Mouse (Mus musculus): ENCODE results near the gene Hist1h1b. TPM values are rescaled to one million over a fixed set of nuclear protein-coding genes. Genes with fewer than 3 reads are reported as not detected.
"Not testable (repeated sequence)": the region's sequence is repeated elsewhere in the genome, so short reads cannot be mapped to it uniquely, and the experiment has no call there.

Gene Hist1h1b
- 1 to 10 TPM; 3.8 to 6.5 (median 5.9) TPM for total RNA-seq (2022)

DNA sequence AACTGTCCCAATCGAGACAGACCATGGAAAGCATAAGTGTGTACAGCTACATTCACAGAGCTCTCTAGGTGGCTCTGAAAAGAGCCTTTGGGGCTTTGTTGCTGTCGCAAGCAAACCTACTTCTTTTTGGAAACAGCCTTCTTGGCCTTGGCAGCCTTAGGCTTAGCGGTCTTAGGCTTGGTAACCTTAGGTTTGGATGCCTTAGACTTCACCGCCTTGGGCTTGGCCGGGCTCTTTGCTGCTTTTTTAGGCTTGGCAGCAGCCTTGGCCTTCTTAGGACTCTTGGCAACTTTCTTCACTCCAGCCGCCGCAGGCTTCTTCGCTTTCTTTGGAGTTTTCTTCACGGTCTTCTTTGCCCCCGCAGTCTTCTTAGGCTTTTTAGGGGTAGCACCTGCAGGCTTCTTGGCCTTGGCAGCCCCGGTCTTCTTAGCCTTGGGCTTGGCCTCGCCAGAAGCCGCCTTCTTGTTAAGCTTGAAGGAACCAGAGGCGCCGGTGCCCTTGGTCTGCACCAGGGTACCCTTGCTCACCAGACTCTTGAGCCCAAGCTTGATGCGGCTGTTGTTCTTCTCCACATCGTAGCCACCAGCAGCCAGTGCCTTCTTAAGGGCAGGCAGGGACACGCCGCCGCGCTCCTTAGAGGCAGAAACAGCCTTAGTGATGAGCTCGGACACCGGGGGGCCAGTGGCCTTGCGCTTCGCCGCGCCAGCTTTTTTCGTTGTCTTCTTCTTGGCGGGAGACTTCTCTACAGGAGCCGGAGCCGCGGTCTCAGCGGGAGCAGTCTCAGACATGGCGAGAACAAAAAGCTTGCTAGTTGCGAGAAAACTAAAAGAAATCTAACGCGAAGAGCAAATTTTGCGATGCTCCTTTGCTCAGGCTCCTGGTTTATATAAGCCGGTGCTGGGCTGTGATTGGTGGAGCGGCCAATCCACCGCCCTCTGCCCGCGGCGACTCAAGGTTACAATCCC, at the start of gene Hist1h1b:
Gene Hist1h1b, minus strand, starts transcription at position 859 of the 965 bp plus-strand sequence.
- peak; percentile 26 to 42 for DNase-seq (ENCODE audit: low spot score in 2 of 2)

DNA sequence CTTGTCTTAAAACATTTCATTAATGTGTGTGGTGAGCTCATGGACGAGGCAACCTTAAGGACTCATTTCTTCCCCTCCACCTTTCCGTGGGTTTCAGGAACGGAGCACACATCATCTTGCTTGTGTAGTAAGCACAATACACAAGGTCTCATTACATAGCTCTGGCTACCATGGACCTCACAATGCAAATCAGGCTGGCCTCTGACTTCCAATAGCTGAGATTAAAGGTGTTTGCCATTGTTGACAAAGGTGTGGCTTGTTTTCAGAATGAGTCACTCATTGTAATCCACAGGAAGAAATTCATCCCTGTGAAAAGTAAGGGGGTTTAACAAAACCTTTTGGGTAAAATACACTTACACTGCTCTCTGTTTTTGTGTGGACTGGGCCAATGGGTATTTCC, 48.1 kb upstream of the Hist1h1b start:
- DNase-seq (ENCODE audit: low spot score in 2 of 2): no peak

DNA sequence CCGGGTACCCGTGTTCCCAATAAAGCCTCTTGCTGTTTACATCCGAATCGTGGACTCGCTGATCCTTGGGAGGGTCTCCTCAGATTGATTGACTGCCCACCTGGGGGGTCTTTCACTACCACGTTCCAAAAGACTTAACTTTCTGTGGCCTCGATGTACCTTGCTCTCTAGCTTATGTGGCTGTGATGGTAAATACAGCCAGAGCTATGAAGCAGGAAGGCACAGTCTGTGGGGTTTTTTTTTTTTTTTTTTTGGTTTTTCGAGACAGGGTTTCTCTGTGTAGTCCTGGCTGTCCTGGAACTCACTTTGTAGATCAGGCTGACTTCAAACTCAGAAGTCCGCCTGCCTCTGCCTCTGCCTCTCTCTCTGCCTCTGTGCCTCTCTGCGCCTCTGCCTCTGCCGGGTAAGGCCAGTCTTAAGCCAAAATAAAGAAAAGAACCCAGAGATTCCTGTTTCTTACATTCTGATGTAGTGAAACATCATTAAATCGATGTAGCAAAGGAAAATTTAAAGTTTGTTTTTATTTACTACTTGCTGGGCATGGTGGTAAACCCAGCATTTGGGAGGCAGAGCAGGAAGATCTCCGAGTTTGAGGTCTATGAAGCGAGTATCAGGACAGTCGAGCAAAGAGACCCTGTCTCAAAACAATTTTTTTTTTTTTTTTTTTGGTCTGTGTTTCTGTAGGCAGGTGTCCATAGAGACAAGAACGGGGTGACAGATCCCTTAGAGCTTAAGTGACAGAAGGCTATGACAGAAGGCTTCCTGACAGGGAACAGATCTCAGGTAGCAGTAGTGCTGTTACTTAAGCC, 39.9 kb upstream of the Hist1h1b start:
- DNase-seq (ENCODE audit: low spot score in 2 of 2): not testable (repeated sequence)

DNA sequence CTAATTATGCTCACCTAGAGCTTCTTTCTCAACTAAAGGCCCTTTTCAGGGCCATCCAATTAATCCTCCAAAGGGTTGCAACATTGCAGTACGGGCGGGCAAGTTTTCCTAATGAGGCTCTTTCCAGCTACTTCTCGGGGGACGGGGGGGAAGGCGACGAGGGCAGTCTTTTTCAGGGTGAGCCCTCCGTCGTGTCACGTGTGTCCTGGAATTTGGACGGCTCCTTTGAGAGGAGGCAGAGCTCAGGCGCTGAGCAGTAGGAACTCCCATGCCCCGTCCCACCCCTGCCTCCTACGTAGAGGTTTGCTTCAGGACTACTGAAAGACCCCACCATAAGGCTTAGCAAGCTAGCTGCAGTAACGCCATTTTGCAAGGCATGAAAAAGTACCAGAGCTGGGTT, 31.7 kb upstream of the Hist1h1b start:
- DNase-seq (ENCODE audit: low spot score in 2 of 2): not testable (repeated sequence)

DNA sequence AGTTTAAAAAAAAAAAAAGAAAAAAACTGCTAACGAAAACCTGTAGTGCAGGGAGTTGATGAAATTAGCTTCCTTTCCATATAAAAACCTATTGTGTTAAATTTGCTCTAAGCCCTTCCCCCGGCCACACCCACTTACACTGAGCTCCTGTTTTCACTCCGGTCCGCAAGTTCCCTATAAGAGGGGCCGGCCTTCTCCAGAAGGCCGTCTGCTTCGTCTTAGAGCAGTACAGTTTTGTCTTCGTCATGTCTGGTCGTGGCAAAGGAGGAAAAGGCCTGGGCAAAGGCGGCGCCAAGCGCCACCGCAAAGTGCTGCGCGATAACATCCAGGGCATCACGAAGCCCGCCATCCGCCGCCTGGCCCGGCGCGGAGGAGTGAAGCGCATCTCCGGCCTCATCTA, 31.1 kb upstream of the Hist1h1b start, which contains the start of gene Hist1h4m:
Gene Hist1h4m, plus strand, starts transcription at position 208 of the 400 bp plus-strand sequence.
- peak; percentile 33 to 50 for DNase-seq (ENCODE audit: low spot score in 2 of 2)

DNA sequence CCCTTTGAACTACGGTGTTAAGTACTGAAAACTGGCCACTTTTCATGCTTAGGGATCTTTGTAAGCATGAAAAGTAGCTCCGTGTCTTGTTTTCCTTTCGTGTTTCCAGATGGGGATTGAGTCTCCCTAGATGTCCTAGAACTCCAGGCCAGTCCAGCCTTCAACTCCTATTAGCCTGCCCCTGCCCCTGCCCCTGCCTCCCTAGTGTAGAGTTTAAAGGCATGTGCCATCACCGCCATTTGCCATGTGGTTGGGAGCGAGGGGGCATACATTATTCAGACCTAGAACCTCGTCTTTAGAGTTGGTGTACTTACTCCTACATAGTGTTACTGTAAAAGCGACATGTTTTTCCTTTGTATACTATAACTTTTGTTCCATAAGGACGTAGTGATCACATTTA, 30.6 kb upstream of the Hist1h1b start:
- not testable (repeated sequence) for DNase-seq (ENCODE audit: low spot score in 2 of 2)

DNA sequence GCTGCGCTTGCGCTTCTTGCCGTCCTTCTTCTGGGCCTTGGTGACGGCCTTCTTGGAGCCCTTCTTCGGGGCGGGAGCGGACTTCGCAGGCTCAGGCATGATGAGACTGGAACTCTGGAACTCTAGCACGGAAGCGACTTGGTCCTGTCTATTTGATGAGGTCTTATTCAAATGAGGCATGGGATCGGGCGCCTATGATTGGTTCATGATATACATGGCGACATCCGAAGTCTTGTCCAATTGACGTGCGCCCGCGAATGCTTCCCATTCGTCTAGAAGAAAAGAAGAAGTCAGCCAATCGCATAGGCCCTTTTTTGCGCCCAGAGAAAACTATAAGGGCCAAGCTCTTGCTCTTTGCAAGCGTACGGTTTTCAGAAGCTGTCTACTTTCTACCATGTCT, 29.6 kb upstream of the Hist1h1b start, which contains the start of the genes Hist1h2bq and Hist1h2ao:
Gene Hist1h2bq, minus strand, starts transcription at position 125 of the 400 bp plus-strand sequence.
Gene Hist1h2ao, plus strand, starts transcription at position 393 of the 400 bp plus-strand sequence.
- not testable (repeated sequence) for DNase-seq (ENCODE audit: low spot score in 2 of 2)

DNA sequence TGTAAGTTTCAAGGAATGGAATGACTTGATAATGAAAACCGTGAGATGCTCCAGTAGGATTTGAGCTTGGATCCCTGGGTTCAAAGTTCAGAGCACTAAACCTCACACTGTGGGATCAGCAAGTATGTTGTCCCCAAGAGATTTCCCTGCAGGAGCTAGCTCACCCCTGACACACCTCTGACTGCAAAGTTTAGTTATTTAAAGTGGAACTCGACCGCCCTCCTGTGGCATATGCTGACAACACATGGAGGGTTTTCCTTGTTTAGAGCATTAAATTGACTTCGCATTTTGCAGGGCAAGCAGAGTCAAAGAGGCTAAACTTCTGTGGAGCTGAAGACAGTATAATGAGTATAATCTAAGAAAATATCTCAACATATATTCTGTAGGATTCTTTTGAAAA, 22.6 kb upstream of the Hist1h1b start:
- DNase-seq (ENCODE audit: low spot score in 2 of 2): not testable (repeated sequence)

DNA sequence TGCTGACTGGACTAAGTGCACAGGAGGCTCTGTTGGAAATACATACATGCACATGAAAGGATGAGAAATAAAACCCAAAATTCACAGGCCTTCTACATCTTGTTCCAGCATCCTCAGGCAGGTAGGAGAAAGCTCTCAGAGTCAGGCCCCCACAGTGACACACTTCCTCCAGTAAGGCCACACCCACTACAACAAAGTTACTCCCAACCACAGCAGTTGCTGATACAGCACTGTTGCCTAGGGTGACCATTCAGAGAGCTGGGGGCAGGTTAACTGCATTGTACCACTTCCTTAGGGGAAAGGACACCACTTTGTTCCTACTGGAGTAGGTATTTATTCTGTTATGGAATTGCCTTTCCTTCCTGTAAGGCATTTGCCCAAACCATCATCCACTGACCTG, 16.7 kb upstream of the Hist1h1b start:
- DNase-seq (ENCODE audit: low spot score in 2 of 2): not testable (repeated sequence)

DNA sequence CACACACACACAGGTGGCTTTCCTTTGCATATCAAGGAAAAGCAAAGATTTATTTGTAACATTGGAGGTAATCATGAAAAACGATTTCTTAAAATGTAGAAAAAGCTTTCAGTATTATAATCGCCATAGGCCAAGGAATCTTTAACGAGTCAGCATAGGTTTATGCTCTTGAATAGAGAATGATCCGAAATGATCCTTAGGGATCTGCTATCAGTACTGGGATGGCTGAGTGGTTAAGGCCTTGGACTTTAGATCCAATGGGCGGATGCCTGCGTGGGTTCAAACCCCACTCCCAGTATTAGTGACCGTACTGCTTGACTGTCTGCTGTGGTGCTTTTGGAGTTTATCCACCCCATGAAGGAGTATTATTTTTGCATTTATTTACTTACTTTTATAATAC, 15.2 kb upstream of the Hist1h1b start:
- no peak for DNase-seq (ENCODE audit: low spot score in 2 of 2)

DNA sequence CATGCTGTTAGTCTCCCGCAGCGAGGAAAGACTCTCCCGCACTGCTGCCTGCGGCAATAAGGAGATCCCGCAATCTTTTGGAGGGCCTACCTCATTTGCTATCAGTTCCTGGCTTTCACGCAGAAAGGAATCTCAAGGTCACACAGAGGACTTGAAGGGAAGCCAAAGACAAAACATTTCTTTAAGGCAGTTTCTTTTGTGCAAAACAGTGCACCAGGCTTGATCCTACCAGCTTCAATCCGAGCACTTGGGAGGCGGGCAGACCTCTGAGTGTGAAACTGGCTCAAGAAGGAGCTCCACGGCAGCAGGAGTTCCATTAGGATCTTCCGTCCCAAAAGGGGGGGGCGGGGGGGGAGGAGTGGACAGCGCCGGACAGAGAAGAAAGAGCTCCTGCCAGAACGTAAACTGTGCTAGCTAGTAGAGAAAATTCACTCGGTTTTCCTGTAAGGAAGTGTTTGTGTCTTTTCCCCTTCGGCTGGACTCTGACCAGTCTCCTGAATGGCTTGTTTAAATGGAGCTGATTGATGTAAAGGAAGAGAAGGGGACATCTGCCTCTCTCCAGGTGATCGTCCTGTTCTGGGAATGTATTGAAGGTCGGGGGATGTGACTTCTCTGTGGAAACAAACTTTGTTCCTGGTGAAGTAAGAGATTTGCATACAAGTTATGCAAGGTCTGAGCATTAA, 10.3 kb upstream of the Hist1h1b start:
- DNase-seq (ENCODE audit: low spot score in 2 of 2): no peak

DNA sequence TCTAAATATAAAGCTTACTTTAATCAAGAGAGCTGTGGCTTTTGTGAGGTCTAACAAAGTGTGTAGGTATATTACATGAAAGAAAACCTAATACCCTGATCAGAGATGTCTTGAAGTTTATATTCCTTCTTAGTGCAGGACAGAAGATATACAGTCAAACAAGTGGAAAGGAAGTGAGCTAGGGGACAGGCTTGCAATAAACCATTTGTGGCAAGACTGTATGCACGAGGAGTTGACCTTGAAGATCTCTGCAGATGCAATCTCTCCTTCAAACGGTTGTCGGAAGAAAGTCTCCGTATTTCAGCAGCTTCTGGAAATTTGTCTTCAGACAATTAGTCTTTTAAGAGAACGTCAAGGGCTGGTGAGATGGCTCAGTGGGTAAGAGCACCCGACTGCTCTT, 9.5 kb upstream of the Hist1h1b start:
- DNase-seq (ENCODE audit: low spot score in 2 of 2): no peak

DNA sequence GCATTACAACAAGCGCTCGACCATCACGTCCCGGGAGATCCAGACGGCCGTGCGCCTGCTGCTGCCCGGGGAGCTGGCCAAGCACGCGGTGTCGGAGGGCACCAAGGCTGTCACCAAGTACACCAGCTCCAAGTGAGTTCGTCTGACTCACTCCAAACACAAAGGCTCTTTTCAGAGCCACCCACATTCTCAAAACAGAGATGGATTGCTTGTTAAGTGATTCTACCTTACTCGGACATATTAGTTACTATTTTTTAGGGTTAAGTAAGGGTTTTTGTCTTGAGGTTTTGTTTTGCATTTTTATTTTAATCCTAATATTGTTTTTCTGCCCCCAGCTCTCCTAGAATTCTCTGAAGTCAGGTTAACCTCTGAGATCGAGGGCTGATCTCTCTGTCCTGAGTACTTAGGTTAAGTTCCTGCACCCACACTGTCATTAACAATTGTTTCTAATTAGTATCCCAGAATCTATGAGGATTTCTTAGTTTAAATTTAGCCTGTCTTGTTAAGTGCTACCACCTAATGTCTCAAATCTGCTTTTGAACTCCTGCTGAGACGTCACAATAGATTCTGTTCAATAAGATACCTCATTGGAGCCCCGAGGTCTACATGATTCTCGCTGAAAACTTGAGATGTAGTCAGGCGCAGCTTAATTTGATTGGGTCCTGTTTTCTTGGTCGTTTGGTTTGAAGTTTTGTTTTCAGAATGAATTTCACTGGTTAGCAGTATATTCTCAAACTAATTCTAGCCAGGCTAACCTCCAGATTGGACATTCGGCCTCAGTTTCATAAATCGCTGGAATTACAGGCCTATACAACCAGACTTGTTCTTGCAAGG, 7.6 kb upstream of the Hist1h1b start:
- no peak for DNase-seq (ENCODE audit: low spot score in 2 of 2)

DNA sequence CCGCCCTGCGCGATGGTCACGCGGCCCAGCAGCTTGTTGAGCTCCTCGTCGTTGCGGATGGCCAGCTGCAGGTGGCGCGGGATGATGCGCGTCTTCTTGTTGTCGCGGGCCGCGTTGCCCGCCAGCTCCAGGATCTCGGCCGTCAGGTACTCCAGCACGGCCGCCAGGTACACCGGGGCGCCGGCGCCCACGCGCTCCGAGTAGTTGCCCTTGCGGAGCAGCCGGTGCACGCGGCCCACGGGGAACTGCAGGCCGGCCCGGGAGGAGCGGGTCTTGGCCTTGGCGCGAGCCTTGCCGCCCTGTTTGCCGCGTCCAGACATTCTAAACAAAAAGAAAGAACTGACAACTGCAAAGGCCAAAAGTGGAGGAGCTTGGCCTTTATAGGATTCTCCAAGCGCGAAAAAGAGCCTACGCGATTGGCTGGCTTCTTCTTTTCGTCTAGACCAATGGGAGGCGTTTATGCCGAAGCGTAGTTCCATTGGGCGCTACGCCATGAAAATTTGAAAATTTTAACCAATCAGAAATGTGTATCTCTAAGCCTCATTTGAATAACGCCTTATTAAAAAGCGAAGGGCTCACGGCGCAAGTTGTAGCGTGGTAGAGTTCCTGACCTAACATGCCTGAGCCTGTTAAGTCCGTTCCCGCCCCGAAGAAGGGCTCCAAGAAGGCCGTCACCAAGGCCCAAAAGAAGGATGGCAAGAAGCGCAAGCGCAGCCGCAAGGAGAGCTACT, 6.6 kb upstream of the Hist1h1b start, which contains the start of the genes Hist1h2an and Hist1h2bp:
Gene Hist1h2an, minus strand, starts transcription at position 320 of the 731 bp plus-strand sequence.
Gene Hist1h2bp, plus strand, starts transcription at position 563 of the 731 bp plus-strand sequence.
- DNase-seq (ENCODE audit: low spot score in 2 of 2): peak; percentile 88 to 93

DNA sequence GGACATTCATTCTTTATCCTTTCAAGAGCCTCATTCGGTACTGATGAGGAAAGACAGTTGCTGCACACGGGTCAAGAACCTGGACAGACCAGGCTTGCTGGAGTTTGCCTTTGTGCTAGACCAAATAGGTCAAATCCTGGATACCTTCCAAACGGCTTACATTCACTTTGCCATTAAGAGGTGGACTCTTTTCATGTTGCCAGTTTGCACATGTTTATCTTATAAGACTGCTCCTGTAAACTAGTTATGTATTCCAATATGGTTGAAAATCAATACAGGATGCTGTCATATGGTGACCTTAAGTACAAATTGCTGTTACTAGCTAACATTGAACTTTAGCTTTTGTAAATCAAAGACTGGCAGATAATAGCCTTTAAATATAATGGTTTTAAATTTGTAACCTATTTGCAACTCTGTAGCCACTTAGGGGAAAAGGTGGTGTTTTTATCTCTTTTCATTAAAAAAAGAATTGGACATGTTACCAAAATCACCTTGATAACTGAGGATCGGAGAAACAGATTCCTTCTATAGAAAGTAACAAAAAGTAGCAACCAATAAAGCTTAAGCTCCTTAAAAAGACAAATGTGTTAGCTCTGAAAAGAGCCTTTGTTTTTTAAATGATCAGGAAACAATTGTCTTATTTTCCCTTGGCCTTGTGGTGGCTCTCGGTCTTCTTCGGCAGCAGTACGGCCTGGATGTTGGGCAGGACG, 5.9 kb upstream of the Hist1h1b start:
- no peak for DNase-seq (ENCODE audit: low spot score in 2 of 2)

DNA sequence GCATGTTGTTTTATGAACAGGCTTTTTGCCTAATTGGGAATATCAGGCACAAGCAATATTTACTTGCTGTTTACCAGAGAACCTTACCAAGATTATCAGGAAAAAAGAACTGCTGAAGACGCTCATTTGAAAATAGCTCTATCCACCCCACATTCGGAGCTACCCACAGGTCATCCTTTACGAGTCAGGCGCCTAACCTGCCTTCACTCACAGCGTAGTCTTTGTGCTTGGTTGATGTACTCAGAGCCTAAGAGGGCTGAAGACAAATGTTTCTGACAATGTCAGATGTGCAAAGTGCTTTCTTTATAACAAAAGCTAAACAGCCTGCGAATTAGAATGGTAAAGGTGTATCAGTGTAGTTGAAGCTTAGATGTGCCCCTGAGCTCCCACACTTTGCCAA, 3.9 kb upstream of the Hist1h1b start:
- DNase-seq (ENCODE audit: low spot score in 2 of 2): no peak

DNA sequence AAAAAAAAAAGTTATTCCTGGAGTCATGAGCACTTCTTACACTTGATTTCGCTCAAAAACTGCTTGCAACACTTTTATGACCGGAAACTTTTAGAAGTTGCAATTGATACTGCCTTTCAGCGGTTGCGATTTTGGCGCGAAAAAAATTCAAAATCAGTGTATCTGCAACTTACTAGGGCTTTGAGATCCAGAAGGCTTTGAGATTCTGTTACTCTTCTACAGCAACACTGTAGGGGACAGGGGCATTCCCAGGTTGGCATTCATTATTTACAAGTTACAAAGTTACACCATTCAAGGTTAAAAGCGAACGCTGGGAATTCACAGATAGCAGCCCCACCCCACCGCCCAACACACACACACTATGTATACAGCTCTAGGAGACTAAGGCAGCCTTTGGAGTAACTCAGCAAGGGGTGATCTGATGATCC, 3.3 kb upstream of the Hist1h1b start:
- no peak for DNase-seq (ENCODE audit: low spot score in 2 of 2)

DNA sequence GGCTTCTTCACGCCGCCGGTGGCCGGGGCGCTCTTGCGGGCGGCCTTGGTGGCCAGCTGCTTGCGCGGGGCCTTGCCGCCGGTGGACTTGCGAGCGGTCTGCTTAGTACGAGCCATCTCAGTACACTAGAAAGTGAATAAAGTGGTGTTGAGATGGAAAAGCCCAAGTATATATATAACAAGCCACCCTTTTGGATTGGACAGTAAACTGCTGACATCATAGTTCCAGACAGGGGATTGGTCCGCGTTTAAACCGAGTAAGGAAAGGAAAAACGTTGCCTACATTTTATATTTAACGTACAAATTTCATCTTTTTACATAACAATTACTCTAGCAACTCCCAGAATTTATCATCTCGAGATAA, 2.8 kb upstream of the Hist1h1b start, which contains the start of gene Hist1h3i:
Gene Hist1h3i, minus strand, starts transcription at position 116 of the 363 bp plus-strand sequence.
- peak; percentile 42 to 61 for DNase-seq (ENCODE audit: low spot score in 2 of 2)
